Mouse (Mus musculus) gastrocnemius, adult 18-20 months (tissue): ENCODE data around the gene Tnf. TPM values are rescaled to one million over a fixed set of nuclear protein-coding genes. Genes with fewer than 3 reads are reported as not detected.
"Not testable (repeated sequence)": the region's sequence is repeated elsewhere in the genome, so short reads cannot be mapped to it uniquely, and the experiment has no call there.

Experiments
- DNase-seq: peaks from one replicate; pipeline ENCODE4 v3.0.0; 2021; ENCODE audit warnings: low spot score
- total RNA-seq, 2 experiments: library from RNA; stranded (reverse); gene quantifications; 2 replicates each; pipeline ENCODE4 v1.2.3; 2021

Gene Tnf
- total RNA-seq, 2 experiments from 2014 or later = not detected

GRCm38 (mm10) chr17:35234090-35234489, 32.3 kb upstream of the Tnf start:
- DNase-seq = not testable (repeated sequence)

GRCm38 (mm10) chr17:35233114-35233980, 31.5 kb upstream of the Tnf start, which contains the start of gene Atp6v1g2:
TSS of gene Atp6v1g2 (plus strand) at chr17:35233660.
- no peak for DNase-seq

GRCm38 (mm10) chr17:35232659-35233058, 30.9 kb upstream of the Tnf start:
- no peak for DNase-seq

- peak; percentile 85 for DNase-seq
Measured at GRCm38 (mm10) chr17:35232043-35232442, 30.2 kb upstream of the Tnf start.

GRCm38 (mm10) chr17:35231022-35231421, 29.2 kb upstream of the Tnf start:
- no peak for DNase-seq

GRCm38 (mm10) chr17:35226561-35227046, 24.8 kb upstream of the Tnf start:
- no peak for DNase-seq

- no peak for DNase-seq
Measured at GRCm38 (mm10) chr17:35225456-35225855, 23.6 kb upstream of the Tnf start.

- no peak for DNase-seq
Measured at GRCm38 (mm10) chr17:35224641-35225040, 22.8 kb upstream of the Tnf start.

- DNase-seq = no peak
Measured at GRCm38 (mm10) chr17:35222299-35222698, 20.5 kb upstream of the Tnf start.

GRCm38 (mm10) chr17:35220156-35220952, 18.5 kb upstream of the Tnf start, which contains the start of gene Gm16181:
TSS of gene Gm16181 (plus strand) at chr17:35220834.
- no peak for DNase-seq

- DNase-seq = no peak
Measured at GRCm38 (mm10) chr17:35219601-35220041, 17.8 kb upstream of the Tnf start.

GRCm38 (mm10) chr17:35218516-35219193, 16.8 kb upstream of the Tnf start:
- no peak for DNase-seq

- no peak for DNase-seq
Measured at GRCm38 (mm10) chr17:35213071-35213470, 11.3 kb upstream of the Tnf start.

- DNase-seq = no peak
Measured at GRCm38 (mm10) chr17:35210593-35210992, 8.8 kb upstream of the Tnf start.

GRCm38 (mm10) chr17:35209785-35210535, 8.2 kb upstream of the Tnf start:
- DNase-seq = no peak

GRCm38 (mm10) chr17:35205380-35205769, 3.6 kb upstream of the Tnf start:
- no peak for DNase-seq

GRCm38 (mm10) chr17:35204494-35205379, 2.9 kb upstream of the Tnf start, which contains the start of gene Lta:
TSS of gene Lta (minus strand) at chr17:35205351.
- no peak for DNase-seq

GRCm38 (mm10) chr17:35202442-35202841, 635 bp upstream of the Tnf start:
- DNase-seq = no peak

GRCm38 (mm10) chr17:35201128-35201527, 679 bp downstream of the Tnf start:
- DNase-seq = no peak

- DNase-seq = no peak
Measured at GRCm38 (mm10) chr17:35200398-35200797, 1.4 kb downstream of the Tnf start.
